Mouse (Mus musculus): ENCODE results near the gene Il1f5. TPM values are rescaled to one million over a fixed set of nuclear protein-coding genes. Genes with fewer than 3 reads are reported as not detected.
A peak's percentile ranks its signal among the peaks of the same experiment; 100 is the strongest.

The Il1f5 gene
- not detected for total RNA-seq (2021)

DNA sequence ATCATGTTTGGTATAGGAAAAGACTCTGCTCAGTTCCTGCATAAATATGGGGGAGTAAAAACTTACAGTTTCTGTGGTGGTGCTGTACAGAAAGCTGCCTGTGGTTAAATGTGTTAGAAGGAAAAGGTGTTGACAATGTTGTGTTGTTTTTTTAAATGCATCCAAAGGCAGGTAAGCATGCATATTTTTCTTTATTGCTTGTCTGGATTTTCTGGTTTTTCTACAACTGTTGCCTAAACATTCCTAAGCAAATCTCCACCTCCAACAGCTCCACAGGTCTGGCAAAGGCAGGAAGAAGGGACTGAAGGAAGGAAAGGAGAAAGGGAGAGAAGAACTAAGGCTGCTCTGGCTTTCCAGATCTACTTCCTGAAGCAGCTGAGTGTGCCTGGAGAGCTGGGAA lies at the start of gene Il1f5:
Gene Il1f5, plus strand, starts transcription at position 301 of the 400 bp plus-strand sequence.
- no peak for DNase-seq (ENCODE audit: extremely low spot score in 1 of 2, low spot score in 2 of 2)
- intact Hi-C loops (cut with DNase I): no loop called here

- intact Hi-C loops (cut with DNase I): no loop called here
- no peak for DNase-seq (ENCODE audit: extremely low spot score in 1 of 2, low spot score in 2 of 2)
Measured at GRCm38 (mm10) chr2:24227191-24227590, 49.6 kb upstream of the Il1f5 start.

DNA sequence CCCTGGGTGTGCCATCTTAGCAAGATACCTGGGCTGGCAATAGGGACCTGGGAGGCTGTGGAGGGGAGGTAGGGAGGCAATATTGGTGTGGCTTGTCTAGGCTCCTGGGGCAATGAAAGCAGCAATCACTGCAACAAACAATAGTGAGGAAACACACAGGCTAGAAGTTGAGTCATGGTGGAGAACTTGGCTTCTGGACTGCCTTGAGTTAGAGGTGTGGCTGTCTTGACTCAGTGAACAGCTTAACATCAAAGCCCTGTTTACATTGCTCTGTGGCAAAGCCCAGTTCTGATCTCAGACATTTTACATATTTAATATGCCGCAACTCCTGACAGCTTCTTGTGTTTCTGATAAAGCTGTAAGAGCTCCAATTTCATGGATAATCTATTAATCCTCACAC lies 9.3 kb upstream of the Il1f5 start:
- no peak for DNase-seq (ENCODE audit: extremely low spot score in 1 of 2, low spot score in 2 of 2)
- intact Hi-C loops (cut with DNase I): no loop called here

DNA sequence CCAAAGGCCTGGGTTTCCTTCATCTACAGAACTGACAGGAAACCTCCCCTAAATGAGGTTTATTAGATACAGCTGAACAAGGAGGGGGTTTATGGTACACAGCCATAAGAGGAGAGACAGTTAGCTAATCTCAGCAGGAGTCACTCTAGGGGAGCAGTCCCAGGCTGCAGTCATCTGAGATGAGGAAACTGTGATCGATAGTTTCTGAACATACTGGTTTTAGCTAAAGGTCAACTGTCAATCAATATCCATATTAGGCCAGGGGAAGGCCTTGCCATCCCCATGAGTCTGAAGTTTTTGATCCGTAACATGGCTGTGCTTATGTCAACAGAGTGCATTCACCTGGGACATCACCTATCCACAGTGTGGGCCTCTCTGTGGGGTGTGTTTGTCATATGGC lies 3.1 kb upstream of the Il1f5 start:
- DNase-seq (ENCODE audit: extremely low spot score in 1 of 2, low spot score in 2 of 2): no peak
- intact Hi-C loops (cut with DNase I): no loop called here

- intact Hi-C loops (cut with DNase I): no loop called here
- no peak for DNase-seq (ENCODE audit: extremely low spot score in 1 of 2, low spot score in 2 of 2)
Measured at GRCm38 (mm10) chr2:24275146-24275545, 1.6 kb upstream of the Il1f5 start.

DNA sequence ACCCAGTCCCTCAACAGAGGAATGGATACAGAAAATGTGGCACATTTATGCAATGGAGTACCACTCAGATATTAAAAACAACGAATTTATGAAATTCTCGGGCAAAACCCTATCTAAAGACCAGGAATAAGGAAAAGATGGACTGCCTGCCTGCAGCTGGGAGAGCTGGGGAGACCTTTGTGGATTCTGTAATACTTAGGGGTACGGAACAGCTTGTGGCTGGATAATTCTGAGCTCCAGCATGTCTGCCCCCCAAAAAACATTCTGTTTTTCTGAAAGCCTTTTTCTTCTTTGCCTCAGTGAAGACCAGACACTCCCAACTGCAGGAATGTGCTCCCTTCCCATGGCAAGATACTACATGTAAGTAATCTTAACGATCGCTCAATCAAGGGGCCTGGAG lies 14.1 kb downstream of the Il1f5 start, which contains the start of gene Il1f10:
Gene Il1f10, plus strand, starts transcription at position 301 of the 400 bp plus-strand sequence.
- DNase-seq (ENCODE audit: extremely low spot score in 1 of 2, low spot score in 2 of 2): no peak
- intact Hi-C loops (cut with DNase I): no loop called here

DNA sequence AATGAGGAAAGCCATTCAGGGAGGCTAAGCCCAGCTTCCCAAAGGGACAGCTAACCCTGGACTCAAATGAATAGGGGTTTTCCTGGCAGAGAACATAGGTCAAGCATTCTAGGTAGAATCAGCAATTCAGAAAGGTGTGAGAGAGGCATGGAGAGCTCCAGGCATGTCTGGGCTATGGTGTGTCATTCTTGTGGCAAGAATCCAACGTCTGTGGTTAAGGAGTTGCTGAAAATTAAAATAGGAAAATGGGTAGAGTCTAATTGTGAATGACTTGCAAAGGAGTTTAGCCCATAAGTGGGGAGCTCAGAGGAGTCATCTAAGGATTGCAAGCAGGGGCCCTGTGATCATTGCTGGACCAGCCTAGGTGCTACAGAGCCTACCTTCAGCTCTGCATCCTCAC lies 17.9 kb downstream of the Il1f5 start:
- DNase-seq (ENCODE audit: extremely low spot score in 1 of 2, low spot score in 2 of 2): no peak
- intact Hi-C loops (cut with DNase I): loop anchor here (5.0 kb wide), 1 partner anchor 113 kb away; no protein-coding TSS in a partner anchor

- intact Hi-C loops (cut with DNase I): loop anchor here (2.0 to 5.0 kb wide), 2 partner anchors 110 to 270 kb away; no protein-coding TSS in a partner anchor
- DNase-seq (ENCODE audit: extremely low spot score in 1 of 2, low spot score in 2 of 2): peak; percentile 21 to 44
Measured at GRCm38 (mm10) chr2:24296837-24297236, 20.1 kb downstream of the Il1f5 start.

DNA sequence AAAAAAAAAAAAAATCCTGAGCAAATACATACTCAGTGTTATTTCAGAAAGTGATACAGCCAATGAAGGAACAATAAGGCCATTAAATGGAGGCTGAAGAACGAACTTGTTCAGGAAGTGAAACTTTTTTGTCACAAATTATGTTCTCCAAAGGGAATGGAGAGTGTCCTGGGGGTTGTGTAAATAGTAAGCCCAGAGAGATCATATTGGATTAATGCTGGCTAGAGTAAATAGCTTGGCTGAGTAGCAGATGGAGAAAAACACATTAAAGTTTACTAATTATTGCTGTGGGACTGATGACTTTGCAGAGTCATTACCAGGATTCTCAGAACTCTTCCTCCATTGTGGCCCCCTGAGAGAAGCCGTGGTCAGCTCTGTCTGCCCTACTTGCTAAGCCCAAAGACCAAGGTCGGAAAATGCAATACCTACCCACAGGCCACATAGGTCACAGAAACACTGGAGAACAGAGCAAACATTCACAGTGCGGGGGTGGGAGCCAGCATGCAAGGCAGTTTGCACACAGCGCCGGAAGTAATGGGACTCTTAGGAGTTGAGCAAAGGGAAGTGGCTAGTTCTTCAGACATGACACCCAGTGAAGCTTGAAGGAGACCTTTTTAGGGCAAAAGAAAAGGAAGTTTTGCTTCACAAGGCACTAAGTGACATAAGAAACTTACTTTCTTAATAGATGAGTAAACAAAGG lies 34.7 kb downstream of the Il1f5 start:
- DNase-seq (ENCODE audit: extremely low spot score in 1 of 2, low spot score in 2 of 2): no peak
- intact Hi-C loops (cut with DNase I): no loop called here

- intact Hi-C loops (cut with DNase I): no loop called here
- no peak for DNase-seq (ENCODE audit: extremely low spot score in 1 of 2, low spot score in 2 of 2)
Measured at GRCm38 (mm10) chr2:24316919-24317318, 40.2 kb downstream of the Il1f5 start.

DNA sequence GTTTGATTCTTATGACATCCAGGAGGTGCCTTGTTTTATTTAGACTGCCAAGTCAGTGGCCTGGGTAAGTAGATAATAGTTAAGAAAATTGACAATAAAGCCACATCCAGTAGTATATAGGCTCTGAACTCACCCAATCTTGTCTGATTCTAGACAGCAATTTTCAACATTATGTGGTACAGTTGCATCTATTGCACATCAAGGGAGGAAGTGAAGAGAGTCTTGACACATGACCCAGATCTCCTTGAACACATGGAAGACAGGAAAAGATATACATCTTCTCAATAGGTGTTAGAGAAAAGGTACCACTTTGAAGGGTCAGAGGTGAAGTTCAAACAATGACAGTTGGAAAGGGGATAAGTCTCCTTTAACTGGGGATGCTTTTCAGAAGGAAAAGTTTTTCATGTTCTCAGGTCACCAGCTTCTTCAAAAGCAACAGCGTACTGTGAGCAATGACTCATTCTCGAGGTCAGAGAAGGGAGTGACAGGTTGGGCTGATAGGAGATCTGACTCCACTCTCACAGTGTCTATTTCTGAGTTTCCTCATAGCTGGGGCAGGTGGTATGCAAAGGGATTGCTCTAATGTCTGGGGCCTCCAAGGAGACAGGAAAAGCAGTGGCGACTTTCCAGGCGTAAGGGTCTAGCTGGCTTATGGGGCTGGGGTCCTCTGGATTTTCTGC lies 41.3 kb downstream of the Il1f5 start:
- DNase-seq (ENCODE audit: extremely low spot score in 1 of 2, low spot score in 2 of 2): no peak
- intact Hi-C loops (cut with DNase I): no loop called here

Other genes with a start within 250 kb of the Il1f5 start
- gene Hnmt, start 227.6 kb upstream of the Il1f5 start, total RNA-seq (2021): 10 to 100 TPM; 30.9 to 33.3 TPM
- gene Tbpl2, start 180.4 kb upstream of the Il1f5 start, total RNA-seq (2021): not detected
- gene Il1f8, start 123.8 kb upstream of the Il1f5 start, total RNA-seq (2021): not detected
- gene Il1f9, start 90.5 kb upstream of the Il1f5 start, total RNA-seq (2021): not detected
- not detected for gene Il1f6, start 61.5 kb upstream of the Il1f5 start, total RNA-seq (2021)
- gene Il1f10, start 14.2 kb downstream of the Il1f5 start, total RNA-seq (2021): not detected
- not detected for gene Il1rn, start 59.9 kb downstream of the Il1f5 start, total RNA-seq (2021)
- gene Psd4, start 90.6 kb downstream of the Il1f5 start, total RNA-seq (2021): 1 to 10 TPM in 1 of 2 experiments, under 1 TPM in 1; 0.67 to 2.0 TPM
- not detected for gene Pax8, start 198.6 kb downstream of the Il1f5 start, total RNA-seq (2021)